Mouse (Mus musculus) CD4-positive helper T cell, adult 2 months (primary cell): Measurements from ENCODE around the gene Rps27a.

Source experiments
- DNase-seq: peaks from one replicate; pipeline ENCODE4 v3.0.0-alpha.2; 2012; ENCODE audit warnings: low read depth, missing footprints, low spot score

Rps27a gene

GRCm38 (mm10) chr11:29512818-29513535 lies 34.9 kb downstream of the Rps27a start:
- DNase-seq, result no peak

GRCm38 (mm10) chr11:29509421-29509820 lies 38.5 kb downstream of the Rps27a start:
- no peak for DNase-seq

- no peak for DNase-seq
These were observed 42.8 kb downstream of the Rps27a start for GRCm38 (mm10) chr11:29504899-29505625.

GRCm38 (mm10) chr11:29503948-29504893 lies 43.7 kb downstream of the Rps27a start:
- DNase-seq, result no peak

- no peak for DNase-seq
These were observed 50.9 kb downstream of the Rps27a start for GRCm38 (mm10) chr11:29496962-29497361.
